Mouse (Mus musculus): ENCODE measurements around the gene Zap70.

Zap70 gene

DNA sequence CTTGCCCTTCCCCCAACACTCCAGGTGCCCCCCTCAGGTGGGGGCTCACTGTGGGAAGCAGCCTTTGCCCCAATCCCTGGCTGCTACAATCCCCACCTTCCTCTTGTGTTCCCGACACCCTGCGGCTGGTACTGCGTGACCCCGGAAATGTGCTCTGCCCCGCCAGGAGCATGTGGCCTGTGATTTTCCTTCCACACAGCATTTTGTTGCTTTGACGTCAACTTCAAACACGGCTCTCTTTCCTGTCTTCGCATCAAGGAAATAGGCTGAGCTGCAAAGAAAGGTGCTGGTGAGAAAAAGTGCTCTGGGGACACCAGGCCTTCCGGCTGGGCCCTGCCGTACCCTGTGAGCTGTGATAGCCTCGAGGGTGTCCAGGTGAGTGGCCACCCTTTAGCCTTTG, at the start of gene Zap70:
TSS of gene Zap70 (plus strand) at position 231 of the 400 bp plus-strand sequence.
- DNase-seq (ENCODE audit: low read depth): no peak

DNA sequence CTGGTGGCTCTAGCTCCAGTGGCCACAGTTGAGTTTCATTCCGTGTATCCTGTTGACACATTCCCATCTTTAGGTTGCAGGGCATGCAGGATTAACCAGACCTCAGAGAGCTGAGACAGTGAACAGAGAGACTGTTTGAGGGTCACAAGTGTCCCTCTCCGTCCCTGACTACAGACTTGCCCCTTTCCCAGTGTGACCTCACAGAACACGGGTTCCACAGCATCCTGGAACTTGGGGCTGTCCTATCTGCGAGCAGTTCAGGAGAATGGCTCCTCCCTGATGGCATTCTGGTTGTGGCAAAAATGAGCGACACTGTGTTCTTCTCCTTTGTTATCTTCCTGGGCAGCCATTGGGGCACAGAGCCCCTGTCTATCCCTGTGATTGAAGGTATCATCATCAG, 47.3 kb upstream of the Zap70 start, which contains the start of gene Actr1b:
TSS of gene Actr1b (minus strand) at position 112 of the 400 bp plus-strand sequence.
- no peak for DNase-seq (ENCODE audit: low read depth)

DNA sequence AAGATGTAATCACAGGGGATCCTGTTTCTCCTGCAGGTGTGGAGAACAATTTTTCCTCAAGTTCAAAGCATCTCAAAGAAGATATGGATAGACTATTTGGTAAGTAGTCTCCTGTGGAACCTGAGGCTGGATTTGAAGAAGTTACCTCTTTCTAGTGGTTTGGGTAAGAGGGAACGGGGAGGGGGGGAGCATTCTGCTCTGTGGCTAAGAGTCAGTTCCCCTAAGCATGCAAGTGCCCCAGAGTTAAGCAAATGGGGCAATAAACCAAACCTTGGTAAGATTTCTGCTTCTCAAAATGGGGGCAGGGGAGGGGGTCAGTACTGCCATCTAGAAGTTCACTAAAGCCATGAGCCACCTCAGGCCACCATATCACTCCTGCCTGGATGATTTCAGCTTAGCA, 42.8 kb upstream of the Zap70 start:
- no peak for DNase-seq (ENCODE audit: low read depth)

DNA sequence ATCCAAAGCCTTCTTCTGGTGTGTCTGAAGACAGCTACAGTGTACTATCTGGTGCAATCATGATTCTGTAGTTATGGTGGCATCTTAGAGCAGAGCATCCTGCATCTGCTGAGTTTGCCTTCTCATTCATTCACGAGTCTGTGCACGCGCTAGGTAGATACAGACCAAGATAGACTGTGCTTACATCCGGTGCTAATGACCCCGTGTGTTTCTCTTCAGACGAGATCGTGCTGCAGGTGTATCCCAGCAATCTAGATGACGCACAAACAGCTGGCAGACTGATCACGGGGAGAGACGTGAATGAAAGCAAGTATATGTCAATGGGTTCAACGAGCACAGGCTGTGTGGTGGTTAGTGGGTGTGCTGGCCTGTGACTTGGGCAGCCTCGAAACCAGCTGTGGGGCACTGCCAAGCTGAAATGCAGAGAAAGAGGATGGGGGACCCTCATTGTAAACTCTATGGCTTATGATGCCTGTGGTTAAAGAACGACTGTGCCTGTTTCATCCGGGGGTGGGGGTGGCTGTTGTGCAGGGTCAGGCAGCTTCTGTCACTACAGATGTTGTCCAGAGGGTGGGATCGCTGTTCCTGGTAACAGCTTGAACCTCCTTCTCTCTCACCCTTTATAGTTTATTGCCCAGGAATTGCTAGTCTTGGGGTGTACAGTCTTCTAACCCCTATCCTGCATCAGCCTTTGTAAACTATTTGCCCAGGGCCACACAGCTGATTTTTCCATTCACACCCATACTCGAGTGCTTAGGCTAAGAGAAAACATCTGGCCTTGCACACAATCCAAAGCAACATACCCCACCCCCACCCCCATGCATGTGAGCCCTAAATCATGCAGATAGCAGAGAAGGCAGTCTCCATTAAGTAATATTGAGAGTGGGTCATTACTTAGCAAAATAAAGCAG, 38.2 kb upstream of the Zap70 start:
- no peak for DNase-seq (ENCODE audit: low read depth)

DNA sequence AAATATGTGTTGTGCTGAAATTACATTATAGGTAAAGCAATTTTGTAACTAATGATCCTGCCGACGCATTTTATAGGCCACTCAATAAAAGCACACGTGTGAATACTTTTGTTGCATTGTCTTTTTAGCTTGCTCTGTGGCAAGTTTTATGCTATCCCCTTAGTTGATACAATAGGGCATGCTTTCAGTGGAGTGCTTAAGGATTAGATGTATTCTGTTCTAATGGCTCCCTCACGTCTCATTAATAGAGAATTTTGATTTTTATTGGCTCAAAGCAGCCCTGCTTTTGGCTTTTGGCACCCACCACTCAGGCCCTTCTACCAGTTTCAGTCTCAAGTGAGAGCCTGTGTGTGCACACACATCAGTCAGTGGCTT, 37.6 kb upstream of the Zap70 start:
- no peak for DNase-seq (ENCODE audit: low read depth)

DNA sequence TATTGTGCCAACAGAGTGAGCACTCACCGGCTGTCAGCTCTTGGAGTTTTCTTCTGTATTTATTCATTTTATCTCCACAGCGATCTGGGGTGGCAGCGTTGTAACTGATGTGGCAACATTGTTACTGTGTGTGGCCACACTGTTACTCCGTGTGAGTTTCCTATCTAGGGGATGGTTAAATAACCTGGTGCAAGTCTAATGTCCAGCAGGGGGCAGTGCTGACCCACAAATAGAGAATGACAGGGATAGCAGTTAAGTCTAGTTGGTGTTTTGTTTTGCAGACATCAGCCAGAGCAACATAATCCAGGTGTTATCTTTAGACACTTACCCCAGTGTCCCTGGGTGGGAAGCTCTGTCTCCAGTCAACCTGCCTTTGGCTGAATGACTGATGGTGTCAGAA, 24.3 kb upstream of the Zap70 start:
- DNase-seq (ENCODE audit: low read depth): peak; percentile 89

DNA sequence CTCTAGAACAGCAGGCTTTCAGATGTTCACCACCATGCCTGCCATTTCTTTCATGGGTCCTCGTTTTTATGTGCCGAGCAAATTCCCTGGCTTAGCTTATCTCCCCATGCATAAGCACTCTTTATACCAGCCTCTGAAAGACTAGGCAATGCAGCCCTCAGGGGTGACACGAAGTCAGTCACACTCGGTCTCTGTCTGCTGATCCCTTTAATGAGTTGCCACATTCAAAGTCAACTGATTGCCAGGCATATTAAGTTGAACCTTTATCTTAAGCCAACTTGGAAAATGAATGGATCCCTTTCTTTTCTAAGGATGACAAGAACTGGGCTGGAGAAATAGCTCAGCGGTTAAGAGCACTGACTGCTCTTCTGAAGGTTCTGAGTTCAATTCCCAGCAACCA, 22.4 kb upstream of the Zap70 start:
- DNase-seq (ENCODE audit: low read depth): no peak

DNA sequence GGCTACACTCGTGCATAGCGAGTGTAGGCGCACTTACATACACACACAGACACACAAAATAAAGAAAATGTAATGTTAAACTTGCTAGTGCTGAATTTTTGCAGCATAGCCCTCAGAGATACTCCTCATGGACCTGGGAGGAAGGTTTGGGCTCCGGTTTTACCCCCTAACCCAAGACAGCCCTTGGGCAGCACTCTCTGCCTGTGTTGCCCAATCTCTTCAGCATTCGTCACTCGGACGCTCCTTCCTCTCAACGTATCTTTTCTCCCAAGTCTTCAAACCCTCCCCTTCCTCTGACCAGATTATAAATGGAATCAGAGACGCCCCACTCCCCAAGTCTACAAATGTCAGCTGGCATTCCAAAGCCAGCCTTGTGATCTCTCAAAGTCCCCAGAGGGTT, 18.6 kb upstream of the Zap70 start:
- no peak for DNase-seq (ENCODE audit: low read depth)

DNA sequence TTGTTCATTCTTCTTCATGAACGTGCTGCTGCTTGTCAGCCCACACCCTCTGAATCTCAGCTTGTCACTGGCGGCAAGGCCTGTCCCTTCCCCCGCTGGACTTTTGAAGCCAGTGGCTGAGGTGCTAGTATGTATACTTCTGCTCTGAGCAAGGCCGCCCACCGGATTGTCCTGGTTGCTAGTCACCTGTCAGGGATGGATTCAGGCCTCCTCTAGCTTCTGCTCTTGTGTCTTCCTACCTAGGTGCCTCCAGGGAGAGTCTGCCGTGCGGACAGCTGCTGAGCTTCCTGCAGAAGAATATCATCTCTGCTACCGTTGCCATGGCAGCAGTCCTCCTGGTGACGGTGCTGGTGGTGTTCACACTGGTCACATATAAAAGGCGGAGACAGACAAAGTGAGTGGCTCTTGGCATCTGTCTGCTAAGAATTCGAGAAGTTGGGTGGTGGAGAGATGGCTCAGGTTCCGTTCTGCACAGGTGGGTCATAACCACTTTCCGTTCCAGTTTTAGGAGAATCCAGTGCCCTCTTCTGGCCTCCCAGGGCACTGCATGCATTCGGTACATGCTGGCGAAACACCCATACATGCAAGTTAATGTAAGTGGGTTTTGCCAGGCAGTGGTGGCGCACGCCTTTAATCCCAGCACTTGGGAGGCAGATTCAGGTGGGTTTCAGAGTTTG, 17.2 kb upstream of the Zap70 start:
- peak; percentile 63 for DNase-seq (ENCODE audit: low read depth)

DNA sequence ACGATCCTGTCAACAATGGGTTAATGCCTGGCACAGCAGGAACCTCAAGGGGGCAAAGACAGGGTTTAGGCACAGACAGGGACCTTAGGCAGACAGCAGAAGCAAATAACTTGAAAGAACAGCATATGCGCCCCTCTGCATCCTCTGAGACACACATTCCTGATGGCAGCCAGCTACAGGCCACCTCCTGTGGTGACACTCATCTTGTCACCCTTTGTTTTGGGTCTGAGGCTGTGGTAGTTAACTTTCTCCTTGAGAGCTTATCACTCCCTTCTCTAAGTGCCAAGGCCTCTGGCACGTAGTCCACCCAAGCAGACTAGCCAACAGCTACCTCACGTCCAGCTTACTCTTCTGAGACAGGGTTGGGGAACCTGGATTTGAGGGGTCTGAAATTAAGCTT, 15.9 kb upstream of the Zap70 start:
- no peak for DNase-seq (ENCODE audit: low read depth)

DNA sequence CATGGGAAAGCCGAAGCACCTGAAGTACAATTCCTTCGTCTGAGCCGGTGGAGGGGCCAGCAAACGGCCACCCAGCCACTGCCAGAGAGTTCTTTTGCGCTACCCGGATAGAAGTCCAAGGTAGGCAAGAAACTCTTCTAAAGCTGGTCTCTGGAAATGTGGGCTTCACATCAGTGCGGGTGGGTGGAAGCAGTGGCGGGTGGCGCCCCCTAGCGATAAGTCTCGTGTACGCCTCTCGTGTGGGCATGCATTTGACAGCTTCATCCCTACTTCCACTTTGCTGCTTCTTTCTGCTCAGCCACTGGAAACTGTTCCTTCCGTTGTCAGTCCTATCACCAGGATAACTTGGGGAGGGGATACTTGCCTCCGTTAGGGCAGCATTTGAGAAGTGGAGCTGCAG, 15.1 kb upstream of the Zap70 start:
- peak; percentile 35 for DNase-seq (ENCODE audit: low read depth)

DNA sequence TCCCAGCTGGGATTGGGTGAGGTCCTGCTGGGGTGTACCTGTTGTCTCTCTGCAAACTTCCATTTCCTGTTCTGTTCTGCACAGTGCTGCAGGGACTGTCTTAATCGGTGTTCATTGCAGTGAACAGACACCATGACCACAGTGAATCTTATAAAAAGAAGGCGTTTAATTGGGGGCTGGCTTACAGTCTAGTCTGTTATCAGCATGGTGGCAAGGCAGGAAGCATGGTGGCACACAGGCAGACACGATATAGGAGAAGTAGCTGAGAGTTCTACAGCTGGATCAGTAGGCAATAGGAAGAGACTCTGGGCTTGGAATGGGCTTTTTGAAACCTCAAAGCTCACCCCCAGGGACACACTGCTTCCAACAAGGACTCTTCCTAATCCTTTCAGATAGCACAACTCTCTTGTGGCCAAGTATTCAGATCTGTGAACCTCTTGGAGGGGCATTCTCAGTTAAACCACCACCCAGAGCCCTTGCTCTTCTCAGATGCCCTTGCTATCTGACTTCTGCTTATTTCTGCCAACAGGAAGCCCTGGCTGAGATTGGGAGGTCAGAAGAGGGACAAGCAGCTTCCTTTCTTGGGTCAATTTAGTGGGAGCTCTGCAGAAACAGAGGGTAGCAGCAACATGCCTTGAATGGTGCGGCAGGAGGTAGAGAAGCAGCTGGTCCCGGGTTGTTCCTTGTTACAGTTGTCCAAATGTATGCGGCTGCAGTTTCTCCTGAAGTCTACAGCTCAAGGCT, 7.5 kb upstream of the Zap70 start:
- no peak for DNase-seq (ENCODE audit: low read depth)

DNA sequence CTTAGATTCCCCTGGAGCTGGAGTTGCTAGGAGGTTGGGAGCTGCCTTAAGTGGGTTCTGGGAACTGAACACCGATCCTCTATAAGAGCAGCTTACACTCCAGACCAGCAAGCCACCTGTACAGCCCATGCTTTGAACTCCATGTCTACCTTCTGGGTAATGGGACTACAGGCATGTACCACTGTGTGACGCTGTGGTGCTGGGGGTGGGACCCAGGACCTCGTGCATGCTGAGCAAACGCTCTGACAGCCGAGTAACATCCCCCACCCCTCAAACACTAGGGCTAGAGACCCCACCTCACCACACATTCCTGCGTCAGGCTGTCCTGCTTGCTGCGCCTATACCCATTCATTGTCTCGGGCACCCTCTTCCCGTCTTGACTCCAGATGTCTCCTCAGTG, 3.0 kb upstream of the Zap70 start:
- DNase-seq (ENCODE audit: low read depth): no peak

DNA sequence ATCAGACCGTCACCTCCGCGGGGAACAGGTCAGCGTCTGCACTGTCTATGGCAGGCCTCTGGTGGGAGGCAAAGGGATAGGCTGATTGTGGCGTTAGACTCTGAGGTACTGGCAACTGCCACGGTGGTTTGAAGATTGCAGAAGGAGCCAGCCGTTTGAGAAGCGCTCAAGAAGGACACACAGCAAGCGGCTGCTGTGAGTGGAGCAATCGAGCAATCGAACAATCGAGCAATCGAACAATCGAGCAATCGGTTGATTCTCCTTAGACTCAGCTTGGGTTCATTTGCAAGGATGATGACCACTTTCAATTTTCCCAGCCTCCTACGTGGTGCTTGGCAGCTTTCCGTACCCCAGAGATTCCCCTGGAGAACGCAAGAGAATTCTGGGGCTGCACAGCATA, 2.5 kb upstream of the Zap70 start:
- DNase-seq (ENCODE audit: low read depth): no peak

DNA sequence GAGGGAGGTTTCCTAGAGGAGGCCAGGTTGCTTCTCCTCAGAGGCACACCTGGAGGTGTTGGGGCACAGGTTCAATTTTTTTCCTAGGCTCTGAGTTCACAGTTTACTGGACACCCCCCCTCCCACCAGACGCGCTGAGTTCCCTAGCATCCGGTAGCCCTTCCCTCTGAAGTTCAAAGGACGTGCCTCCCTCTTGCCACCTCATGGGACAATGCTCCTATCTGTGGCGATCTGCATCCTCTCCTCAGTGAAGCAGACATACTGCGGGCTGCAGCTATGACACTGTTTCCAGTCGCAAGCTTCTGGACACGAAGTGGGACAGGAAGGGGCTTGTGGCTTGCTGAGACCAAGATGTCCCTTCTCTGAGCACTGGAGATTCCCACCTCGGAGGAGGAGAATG, 1.2 kb upstream of the Zap70 start:
- DNase-seq (ENCODE audit: low read depth): no peak

DNA sequence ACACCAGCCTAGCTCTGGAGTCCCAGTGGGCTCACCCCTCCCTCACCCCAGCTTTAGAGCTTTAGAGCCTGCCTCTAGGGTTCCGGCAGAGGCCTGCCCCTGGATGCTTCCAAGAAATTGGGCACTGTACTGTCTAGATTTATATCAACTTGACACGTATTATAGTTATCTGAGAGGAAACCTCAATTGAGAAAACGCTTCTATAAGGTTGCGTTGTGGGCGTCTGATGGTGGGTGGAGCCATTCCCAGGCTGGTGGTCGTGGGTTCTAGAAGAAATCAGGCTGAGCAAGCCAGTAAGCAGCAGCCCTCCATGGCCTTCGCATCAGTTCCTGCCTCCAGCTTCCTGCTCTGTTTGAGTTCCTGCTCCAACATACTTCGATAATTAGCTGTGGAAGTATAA, 537 bp upstream of the Zap70 start:
- DNase-seq (ENCODE audit: low read depth): no peak

DNA sequence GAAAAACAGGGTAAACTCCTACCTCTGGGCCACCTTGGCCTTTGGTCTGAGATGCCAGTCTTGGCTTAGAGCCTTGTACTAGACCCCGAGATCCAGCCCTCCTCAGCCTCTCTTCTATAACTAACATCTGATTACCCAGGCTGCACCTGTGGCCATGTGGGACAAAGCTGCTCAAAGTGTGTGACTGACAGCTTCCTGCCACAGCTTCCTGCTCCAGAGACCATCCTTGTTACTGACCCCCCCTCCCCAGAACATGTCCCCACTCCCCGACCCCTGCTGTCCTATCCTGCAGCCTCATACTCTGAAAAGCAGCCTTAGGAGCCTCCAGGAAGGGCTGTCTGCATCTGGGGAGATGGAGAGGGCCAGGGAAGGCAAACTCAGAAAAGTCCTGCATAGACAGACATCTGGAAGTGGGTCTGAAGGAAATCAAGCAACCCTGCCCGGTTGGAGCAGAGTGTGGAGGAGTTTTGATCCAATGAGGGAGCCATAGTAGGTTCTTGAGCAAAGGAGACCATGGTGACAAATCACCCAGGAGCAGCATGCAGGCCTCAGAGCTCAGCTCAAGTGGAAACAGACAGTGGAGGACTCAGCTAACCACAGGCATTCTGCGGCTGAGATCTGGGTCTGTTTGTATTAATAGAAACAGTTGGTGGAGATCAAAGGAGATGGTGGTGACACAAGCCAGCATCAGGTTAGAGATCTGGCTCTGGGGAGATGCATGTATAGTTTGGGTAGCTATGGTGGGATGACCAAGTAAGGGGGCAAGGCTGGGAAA, 5.0 kb downstream of the Zap70 start:
- no peak for DNase-seq (ENCODE audit: low read depth)

DNA sequence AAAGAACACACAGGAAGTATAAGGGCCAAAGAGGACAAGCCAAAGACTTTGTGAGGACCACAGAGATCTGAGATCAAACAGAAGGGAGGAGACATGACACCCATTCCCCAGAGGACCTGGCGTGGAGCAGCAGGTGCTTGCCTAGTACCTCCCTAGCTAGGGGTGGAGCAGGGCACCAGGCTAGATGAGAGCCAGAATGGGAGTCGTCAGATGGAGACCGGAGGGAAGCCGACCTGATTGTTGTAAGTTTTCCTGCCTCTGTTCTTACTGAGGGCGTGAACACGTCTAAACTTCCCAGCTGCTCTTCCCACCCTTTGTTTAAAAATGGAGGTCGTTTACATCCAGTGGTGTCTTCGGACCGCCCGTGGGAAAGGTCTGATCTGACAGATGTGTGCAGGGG, 5.7 kb downstream of the Zap70 start:
- no peak for DNase-seq (ENCODE audit: low read depth)

DNA sequence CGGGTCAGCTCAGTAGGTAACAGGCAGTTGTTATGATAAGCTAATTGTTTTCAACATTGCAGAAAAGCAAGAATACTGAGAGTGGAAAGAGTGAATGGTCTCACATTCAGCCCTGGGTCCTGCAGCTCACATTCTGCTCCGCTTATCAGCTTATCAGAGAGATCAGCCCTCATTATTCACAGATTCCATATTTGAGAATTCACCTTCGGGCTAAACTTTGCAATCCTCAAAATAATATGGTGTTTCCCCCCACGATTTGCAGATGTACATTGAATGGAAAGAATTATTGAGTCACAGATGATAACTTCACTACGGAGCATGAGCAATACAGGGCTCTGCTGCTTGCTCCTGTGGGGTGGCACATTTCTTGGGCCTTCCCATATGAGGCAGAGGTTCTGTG, 7.2 kb downstream of the Zap70 start:
- no peak for DNase-seq (ENCODE audit: low read depth)

DNA sequence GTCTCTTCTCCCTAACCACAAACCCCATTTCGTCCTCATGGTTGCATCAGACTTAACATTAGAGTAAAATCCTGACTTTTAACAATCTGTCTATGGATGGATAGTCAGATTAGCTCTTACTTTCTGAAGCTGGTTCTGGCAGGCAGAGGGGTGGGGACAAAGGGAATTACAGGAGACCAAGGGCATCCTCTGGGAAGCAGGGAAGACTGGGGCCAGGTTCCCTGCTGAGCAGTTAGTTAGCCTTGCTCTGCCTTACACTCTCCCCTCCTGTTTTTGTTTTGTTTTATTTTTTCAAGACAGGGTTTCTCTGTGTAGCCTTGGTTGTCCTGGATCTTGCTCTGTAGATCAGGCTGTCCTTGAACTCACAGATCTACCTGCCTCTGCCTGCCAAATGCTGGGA, 8.4 kb downstream of the Zap70 start:
- no peak for DNase-seq (ENCODE audit: low read depth)

DNA sequence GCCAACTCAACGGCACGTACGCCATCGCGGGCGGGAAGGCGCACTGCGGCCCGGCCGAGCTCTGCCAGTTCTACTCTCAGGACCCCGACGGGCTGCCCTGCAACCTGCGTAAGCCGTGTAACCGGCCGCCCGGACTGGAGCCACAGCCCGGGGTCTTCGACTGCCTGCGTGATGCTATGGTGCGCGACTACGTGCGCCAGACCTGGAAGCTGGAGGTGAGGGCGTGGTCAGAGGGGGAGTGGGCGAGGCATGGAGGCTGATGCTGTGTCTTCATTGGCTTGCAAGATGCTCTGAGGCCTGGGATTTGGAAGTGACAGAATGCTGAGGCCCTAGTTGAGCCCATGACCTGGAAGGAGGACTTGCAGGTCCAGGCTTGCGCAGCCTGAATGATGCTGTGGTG, 9.4 kb downstream of the Zap70 start:
- DNase-seq (ENCODE audit: low read depth): no peak
